Mouse (Mus musculus) G1E (cell line): ENCODE measurements around the gene Mapk14.

Experiments used
- CTCF ChIP-seq: IDR thresholded peaks from 2 replicates; pipeline ENCODE4 v1.5.1; 2012; ENCODE audit warnings: low read depth, low read length, inconsistent platforms, mixed read lengths
- GATA1 ChIP-seq: IDR thresholded peaks from 2 replicates; pipeline ENCODE4 v1.6.1; 2012; ENCODE audit warnings: borderline replicate concordance, low read length, inconsistent platforms, mixed read lengths
- GATA2 ChIP-seq: IDR thresholded peaks from 2 replicates; pipeline ENCODE4 v1.6.1; 2012; ENCODE audit warnings: low read depth, low read length, inconsistent platforms, borderline replicate concordance
- TAL1 ChIP-seq: conservative IDR thresholded peaks from 2 replicates; pipeline ENCODE4 v1.6.1; 2012; ENCODE audit warnings: low read depth, low read length, inconsistent platforms, mixed read lengths

- TF ChIP-seq GATA1 (no peak), TAL1 (no peak), CTCF (no peak), GATA2 (no peak)
Measured at GRCm38 (mm10) chr17:28725783-28726182, 34.7 kb downstream of the Mapk14 start, which contains the start of gene AC170998.1.
